Mouse (Mus musculus) frontal cortex, postnatal 10 days (tissue): Measurements from ENCODE around the gene Sc5d.

Experiments used
- DNase-seq, 2 experiments: peaks; one replicate each; pipeline ENCODE4 v3.0.0; 2022; ENCODE audit warnings: low spot score in 2 of 2, mixed read lengths in 1 of 2

The Sc5d gene

DNA sequence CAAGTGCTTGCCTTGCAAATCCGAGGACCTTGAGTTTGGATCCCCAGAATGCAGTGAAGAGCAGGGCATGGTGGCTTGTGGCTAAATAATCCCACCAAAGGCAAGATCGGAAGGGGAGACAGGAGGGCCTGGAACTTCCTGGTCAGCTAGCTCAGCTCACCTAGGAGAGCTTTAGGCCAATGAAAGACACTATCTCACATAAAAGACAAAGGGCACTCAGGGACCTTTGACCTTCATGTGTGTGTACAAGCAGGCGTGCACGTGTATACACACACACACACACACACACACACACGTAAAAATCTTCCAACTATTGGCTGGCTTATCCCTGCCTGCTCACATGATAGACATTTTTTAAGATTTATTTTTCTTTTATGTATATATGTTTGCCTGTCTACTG, 3.6 kb downstream of the Sc5d start:
- no peak for DNase-seq

DNA sequence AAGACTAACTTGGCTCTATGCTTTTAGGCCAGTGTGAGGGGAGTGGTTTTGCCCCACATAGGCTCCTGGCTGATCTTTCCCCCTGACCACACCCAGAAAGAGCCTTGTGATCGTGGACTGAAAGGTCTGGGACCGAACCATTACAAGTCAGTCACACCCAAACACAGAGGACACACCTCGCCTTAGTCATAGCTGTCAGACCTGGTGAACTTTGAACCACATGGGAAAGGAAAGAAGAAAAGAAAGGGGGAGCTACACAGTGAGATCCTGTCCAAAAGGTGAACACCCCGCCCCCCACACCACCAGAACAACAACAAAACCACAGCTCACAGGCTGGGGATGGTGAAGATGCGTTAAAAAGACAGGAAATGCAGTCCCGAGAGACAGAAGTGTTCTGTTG, 14.9 kb downstream of the Sc5d start:
- no peak for DNase-seq

DNA sequence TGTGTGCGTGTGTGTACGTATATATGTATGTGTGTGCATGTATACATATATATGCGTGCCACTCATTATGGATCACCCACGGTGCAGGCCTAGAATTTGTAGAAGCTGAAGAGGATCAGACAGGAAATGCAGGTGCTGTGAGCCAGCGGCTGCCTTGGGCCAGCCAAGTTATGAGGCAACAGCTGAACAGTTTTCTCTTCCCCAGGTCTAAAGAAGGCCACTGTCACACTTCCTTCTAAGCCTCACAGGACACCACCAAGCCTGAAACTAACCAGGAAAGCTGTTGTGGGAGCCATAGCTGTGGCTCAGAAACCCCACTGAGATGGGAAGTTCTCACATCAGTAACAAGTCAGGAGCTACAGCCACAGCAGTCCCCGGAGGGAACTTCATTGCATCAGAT, 17.4 kb downstream of the Sc5d start:
- no peak for DNase-seq

DNA sequence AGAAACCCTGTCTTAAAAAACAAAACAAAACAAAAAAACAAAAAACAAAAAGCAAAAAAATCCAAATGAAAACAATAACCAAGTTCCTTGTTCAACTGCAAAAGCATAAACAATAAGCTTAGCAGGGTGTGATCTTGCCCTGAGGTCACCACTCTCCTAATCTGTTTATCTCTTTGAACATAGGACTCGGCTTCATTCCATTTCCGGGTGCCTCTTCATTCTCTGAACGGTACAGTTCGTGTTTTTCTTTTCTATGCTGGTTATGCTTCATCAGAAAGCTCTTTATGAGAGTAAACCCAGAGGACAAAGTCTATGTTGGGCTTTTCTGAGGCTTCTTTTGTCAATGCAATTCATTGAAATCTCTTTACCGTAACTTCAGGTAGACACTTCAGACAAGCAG, 19.9 kb downstream of the Sc5d start:
- DNase-seq, result no peak

DNA sequence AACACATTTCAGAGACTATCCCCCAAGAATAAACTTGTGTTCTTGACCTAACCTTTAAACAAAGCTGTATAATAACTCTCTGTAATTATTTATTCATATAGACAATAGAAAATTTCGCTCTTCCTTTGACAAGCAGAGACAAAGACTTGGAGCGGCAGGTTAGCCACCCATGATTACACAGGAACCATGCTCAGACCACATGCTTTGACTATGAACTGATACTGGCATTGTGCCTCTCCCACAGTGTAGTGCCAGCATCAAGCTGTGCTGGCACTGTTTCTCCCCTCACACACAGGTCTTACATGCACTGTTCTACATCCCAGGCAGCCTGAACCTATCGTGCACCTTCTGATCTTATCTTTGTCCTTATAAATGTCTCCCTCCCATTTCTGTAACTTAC, 23.0 kb downstream of the Sc5d start:
- no peak for DNase-seq

DNA sequence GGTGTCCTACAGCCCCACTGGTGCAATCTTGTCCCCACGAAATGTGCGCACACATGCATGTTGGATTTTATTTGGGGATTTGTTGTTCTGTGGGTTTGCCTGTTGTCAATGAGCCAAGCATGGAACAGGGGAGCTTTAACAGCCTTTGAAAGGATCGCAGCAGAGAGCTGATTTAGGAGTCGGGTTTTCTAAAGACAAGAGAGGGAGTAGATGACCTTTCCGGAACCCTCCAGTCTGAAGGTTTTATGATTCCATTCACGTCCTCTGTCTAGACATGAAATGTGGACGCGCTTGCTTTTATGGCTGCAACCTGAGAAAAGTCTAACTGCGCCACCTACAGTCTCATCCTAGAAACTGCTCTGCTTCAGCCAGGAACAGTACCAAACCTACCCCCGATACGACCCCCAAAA, 23.5 kb downstream of the Sc5d start:
- DNase-seq, result peak in 1 of 2 experiments; percentile 53

DNA sequence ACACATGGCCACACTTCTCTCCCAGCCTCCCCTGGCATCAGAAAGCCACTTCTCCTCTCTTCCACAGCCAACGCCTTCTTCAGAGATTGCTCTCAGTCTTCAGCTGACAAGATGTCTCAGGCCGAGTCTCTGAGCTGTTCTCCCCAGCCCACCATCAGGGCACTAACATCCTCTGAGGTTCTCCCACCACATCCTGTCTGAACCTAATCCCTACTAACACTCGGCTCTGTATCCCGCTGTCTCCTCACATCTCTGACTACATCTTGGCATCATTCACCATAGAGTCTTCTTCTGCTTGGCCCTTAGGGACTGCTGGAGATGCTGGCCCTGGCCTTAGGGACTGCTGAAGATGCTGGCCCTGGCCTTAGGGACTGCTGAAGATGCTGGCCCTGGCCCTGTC, 25.2 kb downstream of the Sc5d start:
- no peak for DNase-seq

DNA sequence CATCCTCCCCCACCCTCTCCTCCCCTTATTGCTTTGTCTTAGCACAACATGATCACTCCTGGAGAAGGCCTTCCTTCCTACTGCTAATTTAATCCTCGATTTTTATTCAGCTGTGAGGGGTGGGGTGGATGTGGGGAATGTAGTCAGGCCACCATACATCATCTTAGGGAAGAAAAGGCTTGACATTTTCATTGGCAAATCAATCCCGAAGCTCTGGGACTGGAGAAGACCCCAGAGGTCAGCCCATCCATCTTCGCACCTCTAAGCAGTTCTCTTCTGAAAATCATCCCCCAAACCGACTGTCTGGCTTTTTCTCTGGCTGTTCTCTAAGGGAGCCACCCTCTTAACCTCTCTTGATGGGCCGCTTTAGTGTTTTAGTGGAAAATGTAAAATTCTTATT, 32.9 kb downstream of the Sc5d start:
- no peak for DNase-seq

DNA sequence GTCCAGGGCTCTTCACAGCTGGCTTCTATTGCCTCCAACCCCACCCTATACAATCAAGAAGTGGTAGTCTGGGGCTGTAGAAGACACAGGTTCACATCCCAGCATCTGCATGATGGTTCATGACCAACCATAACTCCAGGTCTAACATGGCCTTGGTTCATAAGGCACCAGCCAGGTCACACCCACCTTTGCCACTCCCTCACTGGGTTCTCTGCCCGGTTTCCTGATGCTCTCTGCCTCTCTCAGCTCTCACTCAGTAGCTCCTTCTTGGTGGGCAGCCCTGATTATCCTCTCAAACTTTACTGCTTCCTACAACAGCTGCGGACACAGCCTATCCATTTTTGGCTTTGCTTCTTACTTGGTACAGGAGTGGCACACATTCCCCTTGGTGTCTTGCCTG, 33.7 kb downstream of the Sc5d start:
- no peak for DNase-seq

DNA sequence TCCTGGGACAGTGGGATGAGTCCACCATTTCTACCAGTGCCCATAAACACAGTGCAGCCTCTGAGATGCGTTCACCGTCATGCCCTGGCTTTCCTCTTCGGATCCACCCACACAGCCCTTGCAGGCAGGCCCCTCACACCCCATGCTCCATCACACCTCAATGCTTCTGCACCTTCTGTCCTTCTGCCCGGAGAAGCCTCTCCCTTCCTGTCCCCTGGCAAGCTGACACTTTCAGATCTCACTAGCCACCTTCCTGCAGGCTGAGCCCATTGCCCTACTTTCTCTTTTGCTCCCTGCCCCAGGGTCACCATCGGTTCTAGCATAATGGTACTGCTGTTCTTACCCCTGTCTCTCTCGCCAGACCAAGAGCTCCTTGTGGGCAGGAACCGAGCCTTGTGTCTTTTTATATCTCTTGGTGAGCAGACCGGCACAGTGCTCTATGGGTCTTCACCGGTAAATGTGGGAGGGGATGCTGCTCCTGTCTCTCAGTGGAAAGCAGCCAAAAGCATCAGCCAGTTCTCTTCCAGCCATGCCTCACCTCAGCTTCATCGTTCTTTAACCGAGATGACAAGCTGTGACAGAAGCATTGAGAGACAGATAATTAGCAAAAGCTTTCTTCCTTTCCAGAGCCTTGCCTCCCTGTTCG, 34.5 kb downstream of the Sc5d start:
- DNase-seq, result no peak

DNA sequence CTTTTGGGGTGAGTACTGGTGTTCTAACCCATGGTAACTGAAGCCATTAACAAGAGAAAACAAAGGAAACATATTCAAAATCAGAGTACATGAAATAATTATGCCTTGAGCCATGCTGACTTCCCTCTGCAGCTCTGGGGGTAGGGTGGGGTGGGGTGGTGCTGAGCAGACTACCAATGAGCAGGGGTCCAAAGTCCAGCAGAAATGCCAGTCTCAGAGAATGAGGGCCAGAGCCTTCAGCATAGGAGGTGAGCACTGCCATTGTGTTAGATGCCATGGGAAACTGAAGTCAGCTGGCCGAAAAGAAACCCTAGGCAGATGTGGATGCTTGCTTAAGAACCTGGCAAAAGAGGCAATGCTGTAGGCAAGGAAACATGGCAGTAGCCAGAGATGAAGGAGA, 36.3 kb downstream of the Sc5d start:
- DNase-seq, result no peak

DNA sequence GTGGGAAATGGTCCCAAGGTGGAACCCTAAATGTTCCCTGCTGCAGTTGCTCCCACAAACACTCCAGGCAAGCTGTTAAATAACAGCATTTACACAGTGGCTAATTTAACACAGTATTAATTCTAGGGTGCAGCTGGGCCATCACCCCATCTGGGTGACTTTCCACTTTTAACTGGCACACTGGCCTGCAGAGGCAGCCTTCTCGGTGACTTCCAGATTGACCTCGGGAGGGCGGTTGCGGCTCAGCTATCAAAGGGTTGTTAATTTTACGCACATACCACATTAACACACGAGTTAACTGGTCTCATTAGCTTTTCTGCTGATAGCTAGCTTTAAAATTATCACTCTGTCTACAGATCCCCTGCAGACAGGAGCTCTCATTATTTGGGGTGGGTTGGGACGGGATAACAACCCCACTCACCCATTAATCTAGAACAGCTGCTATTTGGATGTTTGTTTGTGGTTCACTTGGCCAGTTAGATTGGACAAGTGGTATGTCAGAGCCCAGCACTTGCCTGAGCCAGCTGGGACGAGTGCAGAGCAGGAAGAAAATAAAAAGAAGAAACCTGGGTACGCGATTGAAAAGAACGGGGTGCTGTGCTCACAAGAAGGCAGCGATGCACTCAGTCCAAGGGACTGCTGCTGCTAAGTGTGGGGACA, 44.9 kb downstream of the Sc5d start:
- DNase-seq, result no peak

DNA sequence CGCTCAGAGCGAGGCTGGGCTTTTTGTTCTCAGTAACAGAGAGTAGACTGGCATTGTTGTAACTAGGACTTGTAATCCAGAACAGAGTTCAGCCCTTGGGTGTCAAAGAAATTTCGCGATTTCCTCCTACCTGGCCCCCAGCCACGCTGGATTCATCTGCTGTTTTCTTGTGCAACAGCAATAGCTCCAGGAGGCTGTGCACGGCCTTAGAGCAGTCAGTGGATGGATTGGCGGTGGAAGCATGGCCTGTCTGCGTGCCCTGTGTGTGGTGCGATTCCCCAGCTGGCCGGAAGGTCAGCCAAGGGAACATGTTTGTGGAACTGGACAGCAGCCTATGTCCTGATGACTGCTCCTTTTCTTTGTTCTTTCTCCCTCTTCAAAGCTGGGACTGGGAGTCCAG, 46.4 kb downstream of the Sc5d start:
- no peak for DNase-seq

DNA sequence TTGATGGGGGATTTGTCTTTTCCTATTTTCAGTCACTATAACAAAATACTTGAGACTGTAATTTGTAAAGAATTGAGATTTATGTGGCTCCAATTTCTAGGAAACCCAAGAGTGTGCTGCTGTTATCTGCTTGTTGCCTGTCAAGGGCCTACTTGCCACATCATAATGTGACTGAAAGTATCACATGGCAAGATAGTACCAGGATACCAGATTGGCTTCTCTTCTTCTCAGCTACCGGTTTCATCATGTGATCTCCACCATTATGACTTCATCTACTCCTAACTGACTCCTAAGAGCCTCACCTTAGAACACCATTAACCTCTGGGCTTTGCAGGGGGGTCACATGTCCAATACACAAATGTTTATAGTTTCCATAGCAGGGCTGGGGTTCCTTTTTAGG, 49.9 kb downstream of the Sc5d start:
- no peak for DNase-seq

DNA sequence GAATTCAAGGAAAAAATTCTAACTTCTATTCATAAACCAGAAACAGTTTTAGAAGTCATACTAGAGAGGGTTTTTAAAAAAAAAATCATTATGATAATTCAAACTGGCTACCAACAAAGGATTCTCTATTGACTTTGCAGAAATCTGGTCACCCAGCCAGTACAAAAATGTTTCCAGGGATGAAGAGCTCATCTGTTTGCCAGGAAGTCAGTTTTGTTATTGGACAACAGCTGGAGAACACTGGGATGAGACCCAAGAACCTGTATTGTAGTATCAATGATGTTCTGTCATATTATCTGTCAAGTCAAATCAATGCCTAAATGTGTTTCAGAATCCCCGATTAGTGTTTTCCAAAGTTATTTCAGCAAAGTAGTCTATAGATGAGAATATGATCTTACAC, 50.9 kb downstream of the Sc5d start:
- DNase-seq, result no peak

DNA sequence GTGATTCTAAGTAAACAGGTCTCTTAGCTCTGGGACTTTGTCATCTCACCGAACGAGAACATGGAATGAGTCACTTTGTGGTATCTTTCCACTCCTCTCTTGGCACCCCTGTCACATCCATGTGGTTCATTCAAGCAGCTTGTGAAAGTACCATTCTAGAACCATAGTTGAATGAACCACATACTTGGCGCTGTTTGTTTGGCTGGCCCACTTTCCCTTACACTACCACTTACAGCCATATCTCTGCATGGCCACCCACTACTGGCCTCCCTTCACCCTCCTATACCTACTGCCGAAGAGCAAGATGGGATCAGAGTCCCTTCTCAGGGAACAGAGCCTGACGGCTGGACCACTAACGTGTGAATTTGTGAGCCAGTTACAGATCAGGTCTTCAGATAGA, 54.4 kb downstream of the Sc5d start:
- DNase-seq, result no peak

DNA sequence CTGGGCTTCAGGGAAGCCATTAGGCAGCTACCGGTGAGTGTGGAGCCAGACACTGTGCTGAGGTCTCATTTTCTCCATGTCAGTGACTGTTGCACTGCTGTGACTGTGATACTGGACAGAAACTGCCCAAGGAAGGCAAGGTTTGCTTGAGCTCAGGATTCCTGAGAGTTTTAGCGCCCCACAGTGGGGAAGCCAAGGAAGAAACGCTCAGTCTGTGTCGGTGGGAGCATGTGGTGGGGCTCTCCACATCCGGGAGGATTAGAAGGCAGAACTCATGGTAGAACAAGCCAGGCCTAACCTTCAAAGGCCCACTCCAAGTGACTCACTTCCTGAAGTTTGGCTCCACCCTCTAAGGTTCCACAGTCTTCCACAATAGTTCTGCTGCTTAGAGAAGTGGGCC, 55.6 kb downstream of the Sc5d start:
- peak in 1 of 2 experiments; percentile 44 for DNase-seq

DNA sequence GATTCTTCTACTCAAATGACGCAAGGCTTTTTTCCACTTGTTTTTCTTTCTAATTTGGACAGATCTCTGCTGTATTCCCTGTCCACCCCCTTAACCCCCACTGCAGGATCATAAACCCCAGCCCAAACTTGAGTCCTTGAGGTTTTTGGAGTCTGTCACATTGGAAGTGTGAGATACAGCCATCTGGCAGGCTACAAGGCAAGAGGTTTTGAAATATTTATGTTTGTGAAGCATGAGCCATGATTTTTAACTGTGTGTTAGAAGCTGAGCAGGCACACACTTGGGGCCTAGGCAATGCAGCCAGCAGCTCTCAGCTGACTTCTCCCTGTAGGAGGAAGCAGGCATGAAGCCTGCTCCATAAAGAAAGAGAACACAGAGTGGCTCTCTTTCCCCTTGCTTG, 57.3 kb downstream of the Sc5d start:
- DNase-seq, result no peak

DNA sequence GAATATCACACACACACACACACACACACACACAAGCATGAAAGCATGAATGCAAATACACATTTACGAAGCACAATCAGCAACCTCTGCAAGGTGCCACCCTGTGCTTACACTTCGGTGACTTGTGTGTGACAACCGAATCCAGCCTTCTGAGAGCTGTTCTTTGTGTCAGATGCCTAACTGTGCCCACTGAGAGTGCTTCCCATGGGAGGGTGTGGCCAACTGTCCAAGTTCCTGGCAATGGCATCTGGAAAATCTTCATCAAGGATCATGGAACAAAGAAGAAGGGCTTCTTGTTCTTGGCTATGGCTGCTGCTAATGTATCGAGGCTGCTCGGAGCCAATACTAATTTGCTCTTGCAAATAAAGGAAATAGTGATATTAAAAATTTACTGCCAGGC, 61.8 kb downstream of the Sc5d start:
- DNase-seq, result no peak
